Mouse (Mus musculus): ENCODE results near the gene Tnfaip8l1.
A peak's percentile ranks its signal among the peaks of the same experiment; 100 is the strongest.

Gene Tnfaip8l1

GRCm38 (mm10) chr17:56139355-56139754 lies 22.9 kb upstream of the Tnfaip8l1 start:
- DNase-seq, result no peak

GRCm38 (mm10) chr17:56139858-56140595 lies 22.2 kb upstream of the Tnfaip8l1 start, which contains the start of gene Sema6b:
Sema6b (minus strand) TSS chr17:56140343.
- DNase-seq, result no peak

- no peak for DNase-seq
Observed at GRCm38 (mm10) chr17:56141702-56142605, 20.3 kb upstream of the Tnfaip8l1 start.

- no peak for DNase-seq
Observed at GRCm38 (mm10) chr17:56144546-56144945, 17.7 kb upstream of the Tnfaip8l1 start.

GRCm38 (mm10) chr17:56146131-56146530 lies 16.1 kb upstream of the Tnfaip8l1 start:
- no peak for DNase-seq

- no peak for DNase-seq
Observed at GRCm38 (mm10) chr17:56147420-56147819, 14.9 kb upstream of the Tnfaip8l1 start.

GRCm38 (mm10) chr17:56148280-56148679 lies 14.0 kb upstream of the Tnfaip8l1 start:
- no peak for DNase-seq

- no peak for DNase-seq
Observed at GRCm38 (mm10) chr17:56148790-56149618, 13.3 kb upstream of the Tnfaip8l1 start.

GRCm38 (mm10) chr17:56149897-56150296 lies 12.4 kb upstream of the Tnfaip8l1 start:
- no peak for DNase-seq

GRCm38 (mm10) chr17:56153643-56154042 lies 8.6 kb upstream of the Tnfaip8l1 start:
- peak; percentile 85 to 88 for DNase-seq

- peak; percentile 37 to 61 for DNase-seq
Observed at GRCm38 (mm10) chr17:56159729-56160128, 2.5 kb upstream of the Tnfaip8l1 start.

GRCm38 (mm10) chr17:56163523-56164102 lies 1.3 kb downstream of the Tnfaip8l1 start:
- peak in 1 of 2 experiments; percentile 35 for DNase-seq

- no peak for DNase-seq
Observed at GRCm38 (mm10) chr17:56164510-56164909, 2.2 kb downstream of the Tnfaip8l1 start.

- no peak for DNase-seq
Observed at GRCm38 (mm10) chr17:56165671-56166070, 3.4 kb downstream of the Tnfaip8l1 start.

GRCm38 (mm10) chr17:56169830-56170229 lies 7.6 kb downstream of the Tnfaip8l1 start:
- DNase-seq, result no peak

- DNase-seq, result no peak
Observed at GRCm38 (mm10) chr17:56170636-56171035, 8.4 kb downstream of the Tnfaip8l1 start.

- no peak for DNase-seq
Observed at GRCm38 (mm10) chr17:56171456-56171855, 9.2 kb downstream of the Tnfaip8l1 start.

GRCm38 (mm10) chr17:56171881-56172280 lies 9.6 kb downstream of the Tnfaip8l1 start:
- no peak for DNase-seq

GRCm38 (mm10) chr17:56173401-56174046 lies 11.2 kb downstream of the Tnfaip8l1 start:
- no peak for DNase-seq

- no peak for DNase-seq
Observed at GRCm38 (mm10) chr17:56175416-56175815, 13.1 kb downstream of the Tnfaip8l1 start.

- DNase-seq, result no peak
Observed at GRCm38 (mm10) chr17:56182975-56183657, 20.8 kb downstream of the Tnfaip8l1 start.

All from lung, adult 18-20 months (tissue).